Mouse (Mus musculus) lung, postnatal 36 days (tissue): ENCODE data around the gene Tuba1c.

Experiments
- DNase-seq: peaks from one replicate; pipeline ENCODE4 v3.0.0; 2022; ENCODE audit warnings: mixed read lengths

Gene Tuba1c

DNA sequence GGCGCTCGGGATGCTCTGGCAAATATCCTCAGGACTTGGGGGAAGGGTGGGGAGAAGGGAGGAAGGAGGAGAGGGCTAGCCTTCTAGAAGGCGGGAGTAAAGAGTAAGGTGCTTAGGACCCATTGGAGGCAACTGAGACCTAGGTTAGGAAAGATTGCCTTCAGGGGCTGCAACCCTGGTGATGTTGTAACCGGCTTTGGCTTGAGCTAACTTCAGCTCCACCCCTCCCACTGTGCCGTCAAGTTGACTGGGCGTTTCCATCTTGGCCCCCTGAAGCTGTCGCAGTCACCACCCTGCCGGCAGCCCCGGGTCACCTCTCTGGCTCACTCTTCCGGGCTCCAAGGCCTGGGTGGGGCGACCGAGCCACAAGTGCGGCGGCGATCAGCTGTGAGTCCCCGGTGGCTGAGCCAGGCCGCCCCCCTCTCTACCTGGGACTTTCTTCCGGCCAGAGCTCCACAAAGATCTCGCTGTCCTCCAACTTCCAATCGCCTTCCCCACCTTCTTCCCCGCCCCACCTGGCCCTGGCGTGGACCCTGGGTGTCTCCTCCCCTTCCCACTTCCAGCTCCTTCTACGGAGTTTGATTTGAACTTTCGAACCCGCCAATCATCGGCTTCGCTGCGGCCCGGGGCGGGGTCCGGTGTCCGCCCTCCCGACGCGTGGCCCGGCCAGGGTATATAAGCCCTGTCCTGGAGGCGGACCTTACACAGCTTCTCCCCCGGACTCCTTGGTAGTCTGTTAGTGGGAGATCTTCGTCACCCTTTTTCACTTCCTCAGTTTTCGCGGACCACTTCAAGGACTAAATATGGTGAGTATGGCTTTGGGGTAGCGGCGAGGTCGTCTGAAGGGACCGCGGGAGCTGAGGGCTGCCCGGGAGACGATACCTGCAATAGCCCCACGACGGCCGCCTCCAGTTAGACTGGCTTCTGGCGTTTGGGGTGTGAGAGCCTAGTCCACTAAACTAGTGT, at the start of gene Tuba1c:
Gene Tuba1c, plus strand, starts transcription at position 273 of the 966 bp plus-strand sequence.
- DNase-seq = peak; percentile 95

DNA sequence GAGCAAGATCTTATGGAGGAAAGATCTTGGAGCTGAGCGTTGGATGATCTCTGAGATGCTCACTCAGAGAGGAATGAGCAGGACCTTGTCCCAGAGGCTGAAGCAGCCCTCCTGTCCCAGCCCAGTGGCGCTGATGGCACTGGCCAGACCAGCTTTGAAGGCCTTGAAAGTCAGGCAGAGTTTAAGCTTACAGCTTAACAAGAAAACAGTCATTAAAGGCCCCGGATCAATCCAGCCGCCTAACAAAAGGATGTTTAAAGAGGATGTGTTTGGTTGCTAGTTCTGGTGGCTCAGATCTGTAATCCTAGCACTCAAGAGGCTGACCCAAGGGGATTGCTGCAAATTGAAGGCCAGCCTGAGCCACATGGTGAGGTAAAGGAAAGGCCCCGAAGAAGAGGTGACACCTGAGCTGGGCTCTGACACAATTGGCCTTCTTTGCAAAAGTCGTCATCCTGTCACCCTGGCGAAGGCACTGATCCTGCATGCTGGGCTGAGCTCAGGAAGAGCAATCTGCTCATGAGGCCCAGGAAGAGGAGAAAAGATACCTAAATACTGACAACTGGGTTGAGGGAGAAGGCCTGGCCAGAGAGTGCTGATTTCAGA, 49.6 kb upstream of the Tuba1c start:
- DNase-seq = no peak

DNA sequence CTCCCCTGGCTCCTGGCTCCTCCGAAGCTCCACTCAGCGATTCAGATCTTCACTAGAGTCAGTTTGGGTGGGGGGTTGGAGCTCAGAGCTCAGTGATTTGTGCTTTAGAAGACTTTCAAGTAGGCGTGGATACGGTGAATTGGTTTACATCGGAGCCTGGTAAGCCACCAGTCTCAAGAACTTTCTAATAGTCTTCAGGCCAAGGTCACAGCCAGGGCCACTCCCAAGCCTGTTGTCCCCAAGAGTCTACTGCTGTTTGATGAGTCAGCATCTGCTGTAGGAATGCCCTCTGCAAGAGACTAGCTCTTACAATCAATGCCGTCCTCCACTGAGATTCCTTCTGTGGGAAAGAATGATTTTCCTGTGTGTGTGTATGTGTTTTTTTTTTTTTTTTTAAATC, 47.6 kb upstream of the Tuba1c start:
- no peak for DNase-seq

GRCm38 (mm10) chr15:98983431-98984081, 46.1 kb upstream of the Tuba1c start:
- no peak for DNase-seq

- DNase-seq = peak; percentile 35
Observed at GRCm38 (mm10) chr15:98984681-98985080, 45.0 kb upstream of the Tuba1c start.

DNA sequence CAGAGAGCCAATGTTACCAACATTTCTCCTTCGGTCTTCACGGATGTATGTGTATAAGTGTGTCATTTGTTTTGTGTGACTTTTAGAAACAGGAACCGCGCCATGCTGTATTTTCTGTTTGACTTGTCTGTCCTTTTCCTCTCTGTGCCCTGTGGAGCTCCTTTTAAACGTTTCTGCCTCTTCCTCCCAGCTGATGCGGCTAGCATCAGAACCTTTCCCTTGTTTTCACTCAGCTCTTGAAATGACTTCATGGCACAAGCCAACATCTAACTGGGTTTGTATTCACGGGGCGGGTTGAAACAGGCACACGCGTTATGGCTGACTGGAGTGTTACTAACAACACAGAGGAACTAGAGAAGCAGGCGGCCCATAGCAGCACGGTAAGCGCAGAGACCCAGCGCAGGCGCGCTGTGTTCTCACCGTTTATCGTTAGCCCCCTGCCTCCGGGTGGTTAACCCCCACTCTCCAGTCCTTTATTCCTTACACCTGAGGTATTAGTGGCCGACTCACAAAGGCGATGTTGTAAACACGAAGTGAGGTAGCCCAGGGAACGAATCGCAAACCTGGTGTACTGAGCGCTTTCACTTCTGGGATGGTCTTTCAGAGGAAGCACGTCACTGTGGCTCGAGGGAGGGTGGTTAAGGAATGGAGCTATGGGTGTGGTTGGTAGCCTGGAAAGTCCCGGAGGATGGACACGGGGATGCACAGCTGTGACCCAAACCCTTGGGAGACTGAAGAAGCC, 44.3 kb upstream of the Tuba1c start:
- DNase-seq = peak; percentile 95

DNA sequence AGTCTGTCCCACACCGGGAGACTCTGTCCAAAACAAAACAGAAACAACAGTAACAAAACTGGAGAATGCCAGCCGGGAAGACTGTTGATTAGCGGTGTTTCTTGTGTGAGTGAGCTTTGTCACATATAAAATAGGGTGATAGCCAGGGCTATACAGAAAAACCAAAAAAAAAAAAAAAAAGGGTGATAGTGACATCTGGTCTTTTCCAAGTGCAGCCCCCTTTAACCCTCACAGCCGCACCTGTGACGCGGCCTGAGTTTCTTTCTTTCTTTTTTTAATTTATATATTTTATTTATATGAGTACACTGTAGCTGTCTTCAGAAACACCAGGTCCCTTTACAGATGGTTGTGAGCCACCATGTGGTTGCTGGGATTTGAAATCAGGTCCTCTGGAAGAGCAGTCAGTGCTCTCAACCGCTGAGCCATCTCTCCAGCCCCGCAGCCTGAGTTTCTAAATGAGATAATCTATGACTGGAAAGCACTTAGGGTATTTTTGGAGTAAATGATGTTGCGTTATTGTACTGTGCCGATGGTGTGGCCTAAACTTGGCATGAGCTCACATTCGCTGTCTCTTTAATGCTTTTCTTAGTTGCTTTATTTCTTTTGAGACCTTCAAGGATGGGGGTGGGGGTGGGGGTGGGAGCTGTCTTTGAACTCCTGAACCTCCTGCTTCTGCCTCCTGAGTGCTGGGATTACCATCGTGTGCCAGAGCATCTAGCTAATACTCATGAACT, 43.5 kb upstream of the Tuba1c start:
- no peak for DNase-seq

DNA sequence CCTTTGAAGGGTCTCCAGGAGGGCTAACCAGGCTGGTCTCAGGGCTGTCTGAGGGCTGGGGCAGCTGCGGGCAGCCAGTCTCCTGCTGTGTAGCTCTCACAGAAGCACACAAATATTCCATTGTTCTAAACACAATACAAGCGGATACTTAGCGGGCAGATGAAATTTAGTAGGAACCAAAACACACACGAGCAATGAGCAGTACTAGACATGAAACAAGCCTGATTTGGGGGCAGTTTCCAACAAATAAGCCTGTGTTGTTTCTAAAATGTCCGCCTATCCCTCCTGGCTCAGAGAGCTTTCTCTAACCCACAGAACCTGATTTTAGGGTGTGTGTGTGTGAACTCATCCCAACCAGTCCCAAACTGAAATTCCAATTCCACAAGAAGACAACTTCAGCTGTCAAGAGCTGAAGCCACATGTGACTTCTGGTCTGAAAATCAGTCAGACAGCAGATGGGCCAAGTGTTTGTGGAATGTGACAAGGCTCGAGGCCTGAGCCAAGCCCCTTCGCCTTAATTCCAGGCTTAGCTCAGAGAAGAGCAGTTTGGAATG, 42.5 kb upstream of the Tuba1c start:
- DNase-seq = peak; percentile 60

DNA sequence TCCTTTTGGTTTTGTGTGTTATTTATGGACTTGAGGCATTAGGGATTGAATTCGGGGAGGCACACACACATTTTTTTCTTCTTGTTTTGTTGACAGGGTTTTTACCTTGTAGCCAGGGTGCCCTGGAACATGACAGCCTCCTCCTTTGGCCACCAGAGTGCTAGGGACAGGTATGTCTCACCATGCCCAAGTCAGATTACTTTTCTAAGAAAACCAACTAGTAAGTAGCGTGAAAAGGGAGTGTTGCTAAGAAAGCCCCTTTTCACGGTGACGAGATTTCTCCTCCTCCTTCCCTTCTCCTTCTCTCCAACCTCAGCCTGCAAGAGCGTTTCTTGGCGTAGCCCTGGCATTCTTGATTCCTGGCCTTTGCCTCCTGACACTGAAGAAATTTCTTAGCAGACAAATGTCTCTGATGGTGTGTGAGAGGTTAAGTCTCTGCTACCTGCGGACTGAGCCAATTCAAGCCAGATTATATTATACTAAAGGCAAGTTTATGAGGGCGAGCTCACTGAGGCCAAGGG, 42.0 kb upstream of the Tuba1c start:
- DNase-seq = peak; percentile 22

- DNase-seq = no peak
Observed at GRCm38 (mm10) chr15:98988787-98989186, 40.9 kb upstream of the Tuba1c start.

DNA sequence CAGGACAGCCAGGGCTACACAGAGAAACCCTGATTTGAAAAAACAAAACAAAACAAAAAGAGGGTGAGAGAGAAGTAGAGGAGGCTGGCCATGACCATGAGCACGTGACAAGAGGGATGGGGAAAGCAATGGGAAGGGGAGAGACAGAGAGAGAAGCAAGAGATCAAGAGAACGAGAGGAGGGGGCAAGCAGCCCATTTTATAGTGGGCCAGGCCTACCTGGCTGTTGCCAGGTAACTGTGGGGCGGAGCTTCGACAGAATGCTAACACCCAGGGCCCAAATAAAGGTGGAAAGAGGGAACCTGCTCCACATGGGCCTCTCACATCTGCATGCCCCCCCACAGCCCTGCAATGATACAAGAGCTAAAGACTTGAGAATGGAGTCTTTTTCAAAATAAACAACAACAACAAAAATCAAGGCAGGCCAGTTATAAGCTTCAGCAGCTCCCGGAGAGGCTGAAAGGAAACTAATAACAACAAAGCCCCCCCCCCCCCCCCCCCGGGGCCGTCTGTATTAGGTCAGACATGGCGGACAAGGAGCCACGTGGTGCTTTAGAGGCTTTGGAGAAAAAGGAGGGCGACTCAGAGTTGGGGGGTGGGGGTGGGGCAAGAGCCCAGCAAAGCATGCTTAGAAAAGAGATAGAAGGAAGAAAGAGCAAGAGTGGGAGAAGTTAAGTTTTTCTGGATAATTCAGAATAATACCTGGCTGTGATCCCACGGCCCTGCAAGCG, 39.8 kb upstream of the Tuba1c start:
- no peak for DNase-seq

- DNase-seq = no peak
Observed at GRCm38 (mm10) chr15:98990669-98991539, 38.8 kb upstream of the Tuba1c start.

DNA sequence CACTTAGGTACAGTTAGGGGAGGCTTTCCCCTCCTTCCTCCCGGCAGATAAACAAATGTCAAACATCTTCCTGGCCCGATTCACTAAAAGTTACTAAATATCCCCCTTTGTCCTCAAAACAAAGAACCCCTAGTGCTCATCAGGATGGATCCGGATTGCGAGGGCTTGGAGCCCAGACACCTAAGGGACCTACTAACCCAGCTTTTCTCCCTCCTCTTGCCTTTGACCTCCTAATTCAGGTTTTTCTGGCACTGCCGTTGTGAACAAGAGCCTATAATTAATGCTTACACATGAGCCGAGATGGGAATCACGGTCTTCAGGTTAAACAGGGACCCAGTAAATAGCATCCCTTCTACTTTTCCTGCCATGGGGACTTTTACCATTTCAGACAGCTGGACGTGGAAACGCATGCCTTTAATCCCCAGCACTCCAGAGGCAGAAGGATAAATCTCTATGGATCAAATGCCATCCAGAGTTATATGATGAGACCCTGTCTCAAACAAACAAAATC, 38.1 kb upstream of the Tuba1c start:
- no peak for DNase-seq

DNA sequence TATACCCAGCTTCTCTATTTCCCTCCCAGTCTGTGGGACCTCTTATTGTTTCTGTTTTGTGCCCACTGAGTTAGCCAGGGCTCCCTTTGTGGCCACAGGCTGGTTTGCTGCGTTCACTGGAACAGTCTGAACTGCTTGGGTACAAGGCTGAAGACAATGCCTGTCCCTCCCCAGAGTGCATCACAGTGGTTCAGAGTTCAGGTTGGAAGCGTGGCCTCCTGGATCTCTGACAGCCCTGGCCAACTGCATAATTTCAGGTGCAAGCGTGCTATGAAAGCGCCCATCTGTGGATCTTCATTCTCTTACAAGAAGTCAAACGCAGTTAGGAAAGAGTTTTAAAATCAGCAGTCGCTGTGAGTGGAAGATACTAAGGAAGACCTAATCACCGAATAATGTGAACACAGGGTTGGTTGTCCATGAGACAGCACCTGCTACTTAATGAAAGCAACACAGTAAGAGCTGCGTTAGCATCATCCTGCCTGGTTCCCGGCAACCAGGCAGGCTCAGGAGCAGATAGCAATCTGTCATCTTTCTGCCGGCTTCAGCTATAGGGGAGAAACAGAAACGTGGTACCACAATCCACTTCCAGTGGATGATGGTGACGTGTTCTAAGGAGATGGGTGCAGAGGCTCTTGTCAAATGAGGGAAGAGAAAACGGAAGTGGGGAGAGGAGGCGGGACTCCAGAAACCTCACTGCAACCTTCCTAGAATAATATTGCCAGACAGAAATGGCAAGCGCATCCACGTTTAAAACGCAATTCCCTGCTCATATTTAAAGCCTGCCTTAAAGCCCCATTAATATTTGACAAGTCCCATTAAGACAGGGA, 37.4 kb upstream of the Tuba1c start:
- DNase-seq = peak; percentile 84

GRCm38 (mm10) chr15:98993093-98993793, 36.4 kb upstream of the Tuba1c start:
- DNase-seq = peak; percentile 97

- peak; percentile 92 for DNase-seq
Observed at GRCm38 (mm10) chr15:98993865-98994264, 35.8 kb upstream of the Tuba1c start.

DNA sequence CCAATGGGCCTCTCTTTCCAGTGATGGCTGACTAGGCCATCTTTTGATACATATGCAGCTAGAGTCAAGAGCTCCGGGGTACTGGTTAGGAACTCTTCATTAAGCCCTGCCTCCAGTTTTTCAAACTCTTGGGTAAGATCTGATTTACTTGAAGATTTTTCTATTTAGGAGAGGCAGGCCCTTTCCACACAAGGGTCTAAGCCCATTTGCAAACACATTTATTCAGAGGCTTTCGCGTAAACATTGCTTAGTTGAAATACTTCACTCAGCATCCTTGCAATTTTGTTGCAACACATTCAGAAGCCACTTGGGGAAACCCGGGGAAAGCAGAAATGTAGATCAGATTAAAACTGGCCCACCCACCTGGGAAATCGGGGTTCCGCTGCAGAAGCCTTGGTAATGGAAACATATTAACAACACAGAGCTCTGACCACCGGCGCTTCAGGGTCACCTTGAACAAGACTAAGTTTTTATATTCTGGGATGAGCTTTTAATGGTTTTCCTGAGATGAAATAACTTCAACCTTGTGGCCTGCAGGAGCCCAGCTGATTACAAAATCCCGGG, 34.7 kb upstream of the Tuba1c start:
- no peak for DNase-seq

- DNase-seq = no peak
Observed at GRCm38 (mm10) chr15:98996840-98997239, 32.9 kb upstream of the Tuba1c start.
